Mouse (Mus musculus): ENCODE results near the gene Rabep2. TPM values are rescaled to one million over a fixed set of nuclear protein-coding genes. Genes with fewer than 3 reads are reported as not detected.

Gene Rabep2
- polyA plus RNA-seq, 1 experiment: 25.3 TPM

DNA sequence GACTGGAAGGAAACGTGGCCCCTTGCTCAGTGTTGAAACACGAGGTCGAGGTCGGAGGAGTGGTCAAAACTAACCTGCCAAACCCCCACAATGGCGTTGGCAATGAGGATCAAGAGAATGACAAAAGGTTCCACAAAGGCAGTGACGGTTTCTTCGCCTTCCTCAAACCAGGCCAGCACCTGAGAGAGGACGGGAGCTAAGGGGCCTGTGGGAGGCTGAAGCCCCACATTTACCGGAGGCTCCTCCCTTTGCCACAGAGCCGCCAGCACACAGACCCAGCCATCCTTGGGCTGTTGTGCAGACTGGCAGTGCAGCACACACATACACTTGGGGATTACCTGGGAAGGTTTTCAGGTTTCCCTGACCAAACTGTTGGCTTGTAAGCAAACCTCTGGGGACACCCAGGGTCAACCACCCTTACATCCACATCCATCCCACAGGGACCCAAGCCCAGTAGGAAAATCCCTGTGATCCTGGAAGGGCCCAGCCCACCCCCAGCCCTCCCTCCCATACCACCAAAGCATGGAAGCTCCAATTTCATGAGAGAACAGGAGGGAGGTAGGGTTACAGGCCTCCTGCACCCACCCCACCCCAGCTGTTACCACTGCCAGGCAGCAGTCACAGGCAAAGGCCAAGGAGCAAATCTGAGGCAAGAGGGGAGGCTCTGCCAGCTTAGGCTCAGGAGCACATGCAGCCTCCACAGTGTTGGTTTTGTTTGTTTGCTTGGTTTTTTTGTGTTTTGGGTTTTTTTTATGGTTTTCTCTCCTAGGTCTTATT, 32.3 kb downstream of the Rabep2 start:
- H3K27ac ChIP-seq (ENCODE audit: insufficient read depth, low read depth, low read length): no peak overlapping the region
- no peak overlapping the region for H3K4me3 ChIP-seq (ENCODE audit: insufficient read depth, low read length)
- H3K4me1 ChIP-seq (ENCODE audit: control insufficient read depth, insufficient read depth, low read length): peaks cover 7% of the 10 kb centered on the region
- no peak for TF ChIP-seq POLR2A (IDR thresholded peaks at IDR 0.05; ENCODE audit: borderline replicate concordance, low read depth, low read length)
- no peak for TF ChIP-seq CTCF (IDR thresholded peaks at IDR 0.05; ENCODE audit: low read depth, low read length)

DNA sequence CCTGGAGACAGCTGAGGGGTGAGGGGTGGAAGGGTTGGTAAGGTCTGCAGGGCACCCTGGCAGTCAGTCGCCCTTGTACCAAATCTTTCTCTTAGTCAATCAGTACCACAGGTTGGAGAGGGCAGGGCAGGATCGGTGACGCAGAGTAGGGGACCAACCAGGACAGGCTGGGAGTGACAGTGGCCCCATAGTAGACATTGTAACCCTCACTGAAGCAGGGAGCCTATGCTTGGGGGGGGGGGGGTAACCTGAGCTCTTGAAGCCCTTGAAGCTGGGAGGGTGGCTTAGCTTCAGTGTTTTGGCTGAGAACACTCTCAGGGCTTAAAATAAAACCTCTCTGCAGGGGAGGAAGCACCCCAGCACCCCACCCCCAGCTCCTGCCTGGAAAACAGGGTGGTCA, 33.1 kb downstream of the Rabep2 start:
- peaks cover 7% of the 10 kb centered on the region for H3K4me1 ChIP-seq (ENCODE audit: control insufficient read depth, insufficient read depth, low read length)
- H3K4me3 ChIP-seq (ENCODE audit: insufficient read depth, low read length): no peak overlapping the region
- TF ChIP-seq POLR2A (IDR thresholded peaks at IDR 0.05; ENCODE audit: borderline replicate concordance, low read depth, low read length): no peak
- TF ChIP-seq CTCF (IDR thresholded peaks at IDR 0.05; ENCODE audit: low read depth, low read length): no peak
- H3K27ac ChIP-seq (ENCODE audit: insufficient read depth, low read depth, low read length): no peak overlapping the region

DNA sequence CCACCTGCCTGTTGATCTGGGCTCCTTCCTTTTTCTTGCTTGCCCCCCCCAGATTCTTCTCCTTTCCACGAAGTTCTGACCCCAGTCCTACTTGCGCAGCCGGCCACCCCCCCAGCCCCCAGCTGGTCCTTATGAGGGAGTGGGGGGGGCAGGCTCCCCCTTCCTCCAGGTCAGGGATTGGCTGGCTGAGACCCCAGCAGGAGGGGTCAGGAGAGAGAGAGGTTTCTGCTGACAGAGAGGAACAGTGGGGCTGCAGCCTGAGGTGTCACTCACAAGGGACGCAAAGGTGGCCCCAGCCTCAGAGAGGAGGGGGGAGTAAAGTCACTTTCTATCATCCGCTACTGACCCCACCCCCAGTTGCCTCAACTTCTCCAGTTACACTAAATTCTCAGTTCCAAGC, 34.4 kb downstream of the Rabep2 start, which contains the start of gene Atp2a1:
Gene Atp2a1, minus strand, starts transcription at position 105 of the 400 bp plus-strand sequence.
- Histone ChIP-seq H3K4me1 (ENCODE audit: control insufficient read depth, insufficient read depth, low read length) (peaks cover 7% of the 10 kb centered on the region), H3K4me3 (ENCODE audit: insufficient read depth, low read length) (no peak within 1 kb of the TSS)
- no peak for TF ChIP-seq POLR2A (IDR thresholded peaks at IDR 0.05; ENCODE audit: borderline replicate concordance, low read depth, low read length)
- no peak for TF ChIP-seq CTCF (IDR thresholded peaks at IDR 0.05; ENCODE audit: low read depth, low read length)

DNA sequence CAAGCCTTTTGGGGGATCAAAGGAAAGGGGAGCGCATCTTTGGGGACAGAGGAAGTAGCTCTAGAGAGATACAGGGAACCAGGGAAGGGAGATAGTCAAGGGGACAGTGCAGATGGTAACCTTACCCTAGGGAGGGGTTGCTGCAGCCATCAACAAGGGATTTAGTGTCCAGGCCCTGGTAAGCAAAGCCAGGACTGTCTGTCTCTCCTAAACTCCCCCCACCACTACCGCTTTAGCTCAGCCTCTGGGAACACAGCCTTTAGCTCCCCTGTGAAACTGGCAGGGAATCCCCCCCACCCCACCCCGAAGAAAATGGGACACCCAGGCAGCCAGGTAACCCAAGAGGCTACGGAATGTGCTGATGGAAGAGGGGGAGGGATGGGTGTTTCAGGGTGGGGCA, 35.0 kb downstream of the Rabep2 start:
- Histone ChIP-seq H3K4me3 (ENCODE audit: insufficient read depth, low read length) (no peak overlapping the region), H3K4me1 (ENCODE audit: control insufficient read depth, insufficient read depth, low read length) (peaks cover 7% of the 10 kb centered on the region), H3K27ac (ENCODE audit: insufficient read depth, low read depth, low read length) (no peak overlapping the region)
- TF ChIP-seq CTCF (IDR thresholded peaks at IDR 0.05; ENCODE audit: low read depth, low read length) (no peak), POLR2A (IDR thresholded peaks at IDR 0.05; ENCODE audit: borderline replicate concordance, low read depth, low read length) (no peak)

More for the DNA sequence above, 34.4 kb downstream of the Rabep2 start, which contains the start of gene Atp2a1:
- no peak within 1 kb of the TSS for H3K27ac ChIP-seq (ENCODE audit: insufficient read depth, low read depth, low read length)

DNA sequence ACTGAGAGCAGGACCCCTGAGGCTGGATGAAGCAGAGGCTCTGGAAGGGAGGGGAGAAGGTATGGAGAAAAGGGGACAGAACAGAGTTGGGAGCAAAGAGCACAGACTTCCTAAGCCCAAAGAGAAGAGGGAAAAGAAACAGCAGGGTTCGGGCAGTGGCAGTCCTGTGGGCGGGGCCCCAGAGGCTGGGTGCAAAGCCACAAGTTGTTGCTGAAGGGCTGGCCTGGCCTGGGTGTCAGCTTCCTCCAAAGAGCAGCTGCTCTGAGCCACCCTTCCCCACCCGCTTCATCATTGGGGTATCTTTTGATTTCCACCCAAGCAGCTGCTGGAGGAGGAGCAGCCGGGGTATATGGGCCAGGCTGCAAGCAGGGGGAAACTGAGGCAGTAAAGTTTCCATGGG, 35.6 kb downstream of the Rabep2 start:
- Histone ChIP-seq H3K4me3 (ENCODE audit: insufficient read depth, low read length) (no peak overlapping the region), H3K27ac (ENCODE audit: insufficient read depth, low read depth, low read length) (no peak overlapping the region), H3K4me1 (ENCODE audit: control insufficient read depth, insufficient read depth, low read length) (peaks cover 7% of the 10 kb centered on the region)
- no peak for TF ChIP-seq CTCF (IDR thresholded peaks at IDR 0.05; ENCODE audit: low read depth, low read length)
- no peak for TF ChIP-seq POLR2A (IDR thresholded peaks at IDR 0.05; ENCODE audit: borderline replicate concordance, low read depth, low read length)

DNA sequence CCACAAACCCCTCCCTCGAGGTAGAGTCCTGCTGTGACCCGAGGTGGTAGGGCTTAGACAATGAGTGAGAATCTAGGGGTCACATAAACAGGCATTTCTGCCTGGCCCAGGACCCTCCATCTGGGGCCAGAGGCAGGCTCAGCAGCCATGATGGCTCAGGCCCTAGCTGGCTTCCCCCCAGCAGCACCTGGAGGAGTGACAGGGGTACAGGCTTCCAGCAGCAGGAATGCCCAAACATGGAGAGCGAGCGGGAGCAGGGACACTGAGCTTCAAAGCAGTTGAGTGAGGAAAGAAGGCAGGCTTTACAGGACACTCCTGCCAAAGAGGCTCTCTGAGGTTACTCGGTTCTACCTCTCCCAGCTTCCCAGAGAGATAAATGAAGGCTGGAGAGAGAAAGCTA, 36.3 kb downstream of the Rabep2 start:
- no peak overlapping the region for H3K27ac ChIP-seq (ENCODE audit: insufficient read depth, low read depth, low read length)
- H3K4me3 ChIP-seq (ENCODE audit: insufficient read depth, low read length): no peak overlapping the region
- TF ChIP-seq POLR2A (IDR thresholded peaks at IDR 0.05; ENCODE audit: borderline replicate concordance, low read depth, low read length) (no peak), CTCF (IDR thresholded peaks at IDR 0.05; ENCODE audit: low read depth, low read length) (no peak)
- peaks cover 9% of the 10 kb centered on the region for H3K4me1 ChIP-seq (ENCODE audit: control insufficient read depth, insufficient read depth, low read length)

DNA sequence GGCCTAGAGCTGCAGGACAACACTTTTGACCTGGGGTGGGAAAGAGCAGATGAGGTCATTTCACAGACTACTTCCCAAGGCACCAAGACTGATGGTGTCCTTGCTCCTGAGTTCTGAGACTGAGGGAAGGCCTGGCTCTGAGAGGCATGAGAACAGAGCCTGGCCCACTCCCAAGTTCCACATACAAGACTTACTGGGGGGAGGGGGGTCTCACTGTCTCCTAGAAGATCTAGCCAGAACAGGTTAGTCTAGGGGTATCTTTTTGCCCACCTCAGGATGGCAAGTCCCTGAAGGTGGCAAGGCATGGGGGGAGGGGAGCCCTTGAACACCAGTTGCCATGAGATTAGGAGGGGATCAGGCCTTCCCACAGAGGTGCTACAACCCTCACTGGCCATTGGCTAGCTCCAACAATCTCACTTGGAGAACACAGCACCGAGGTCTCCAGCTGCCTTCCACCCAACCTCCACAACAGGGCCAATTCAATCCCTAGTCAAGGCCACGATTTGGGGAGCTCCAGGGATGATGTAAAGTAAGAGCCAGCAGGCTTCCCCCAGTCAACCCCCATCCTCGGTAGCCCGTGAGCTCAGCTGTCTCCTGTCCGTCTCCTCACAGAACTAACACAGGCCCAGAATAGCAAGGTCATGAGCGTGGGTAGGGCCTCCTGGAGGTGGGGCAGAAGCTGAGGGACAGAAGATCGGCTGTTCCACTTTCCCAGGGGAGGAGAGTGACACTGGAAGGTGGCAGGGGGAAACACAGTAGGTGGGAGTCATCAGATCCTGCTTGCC, 36.9 kb downstream of the Rabep2 start:
- H3K4me1 ChIP-seq (ENCODE audit: control insufficient read depth, insufficient read depth, low read length): peaks cover 13% of the 10 kb centered on the region
- H3K27ac ChIP-seq (ENCODE audit: insufficient read depth, low read depth, low read length): no peak overlapping the region
- TF ChIP-seq POLR2A (IDR thresholded peaks at IDR 0.05; ENCODE audit: borderline replicate concordance, low read depth, low read length) (no peak), CTCF (IDR thresholded peaks at IDR 0.05; ENCODE audit: low read depth, low read length) (no peak)
- no peak overlapping the region for H3K4me3 ChIP-seq (ENCODE audit: insufficient read depth, low read length)

DNA sequence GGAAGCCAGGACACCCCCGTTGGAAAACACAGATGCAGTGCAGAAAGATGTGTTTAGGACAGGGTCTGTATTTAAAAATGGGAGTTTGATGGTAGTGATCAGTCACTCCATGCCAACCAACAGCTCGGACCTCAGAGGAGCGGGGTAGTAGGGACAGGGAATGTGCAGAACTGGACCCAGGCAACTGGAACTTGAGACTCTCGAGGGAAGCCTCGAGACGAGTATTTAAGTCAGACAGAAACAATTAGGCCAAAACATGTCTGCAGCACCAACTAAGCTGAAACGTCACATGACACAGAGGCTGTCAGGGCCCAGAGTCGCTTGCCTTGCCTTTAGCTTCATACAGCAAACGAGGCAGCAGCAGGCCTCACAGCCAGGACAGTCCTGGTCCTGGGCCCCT, 37.6 kb downstream of the Rabep2 start:
- no peak overlapping the region for H3K4me3 ChIP-seq (ENCODE audit: insufficient read depth, low read length)
- H3K27ac ChIP-seq (ENCODE audit: insufficient read depth, low read depth, low read length): no peak overlapping the region
- TF ChIP-seq CTCF (IDR thresholded peaks at IDR 0.05; ENCODE audit: low read depth, low read length) (no peak), POLR2A (IDR thresholded peaks at IDR 0.05; ENCODE audit: borderline replicate concordance, low read depth, low read length) (no peak)
- peaks cover 13% of the 10 kb centered on the region for H3K4me1 ChIP-seq (ENCODE audit: control insufficient read depth, insufficient read depth, low read length)

DNA sequence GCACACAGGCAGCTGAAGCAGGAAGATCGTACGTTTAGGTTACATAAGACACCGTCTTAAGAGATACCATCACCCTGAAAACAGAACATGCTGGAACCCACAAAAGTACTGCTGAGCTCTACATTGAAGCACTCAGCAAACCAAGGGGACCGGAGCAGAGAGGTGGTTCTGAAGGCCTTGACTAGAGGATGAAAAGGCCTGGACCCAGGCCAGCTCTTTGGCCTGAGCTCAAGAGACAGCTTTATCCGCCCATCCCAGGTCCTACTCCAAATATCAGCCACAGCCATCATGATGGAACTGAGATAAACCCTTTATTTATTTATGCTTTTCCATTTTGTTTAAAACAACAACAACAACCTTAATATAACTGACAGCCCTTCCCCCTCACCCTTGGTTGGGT, 38.1 kb downstream of the Rabep2 start:
- TF ChIP-seq POLR2A (IDR thresholded peaks at IDR 0.05; ENCODE audit: borderline replicate concordance, low read depth, low read length) (no peak), CTCF (IDR thresholded peaks at IDR 0.05; ENCODE audit: low read depth, low read length) (no peak)
- H3K27ac ChIP-seq (ENCODE audit: insufficient read depth, low read depth, low read length): no peak overlapping the region
- H3K4me3 ChIP-seq (ENCODE audit: insufficient read depth, low read length): no peak overlapping the region
- H3K4me1 ChIP-seq (ENCODE audit: control insufficient read depth, insufficient read depth, low read length): peaks cover 13% of the 10 kb centered on the region

DNA sequence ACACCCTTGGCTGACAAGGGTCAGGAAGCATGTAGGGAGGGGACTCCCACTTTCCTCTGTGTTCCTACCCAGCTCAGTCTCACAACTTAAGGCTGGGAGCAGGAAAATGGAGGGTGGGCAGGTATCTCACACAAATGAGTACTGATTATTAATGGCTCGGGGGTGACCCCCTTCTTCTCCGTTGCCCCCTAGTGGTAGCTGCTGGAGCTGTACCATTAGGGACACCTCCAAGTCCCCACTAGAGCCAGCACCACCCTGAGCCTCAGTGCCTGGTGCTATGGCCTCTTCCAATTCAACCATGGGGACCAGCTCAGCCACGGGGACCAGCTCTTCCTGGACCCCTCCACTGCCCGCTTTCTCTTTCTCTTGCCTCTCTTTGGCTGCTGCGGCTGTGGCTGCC, 38.7 kb downstream of the Rabep2 start:
- H3K4me1 ChIP-seq (ENCODE audit: control insufficient read depth, insufficient read depth, low read length): peaks cover 13% of the 10 kb centered on the region
- H3K4me3 ChIP-seq (ENCODE audit: insufficient read depth, low read length): no peak overlapping the region
- H3K27ac ChIP-seq (ENCODE audit: insufficient read depth, low read depth, low read length): no peak overlapping the region
- TF ChIP-seq POLR2A (IDR thresholded peaks at IDR 0.05; ENCODE audit: borderline replicate concordance, low read depth, low read length): no peak
- peak; percentile 65 for TF ChIP-seq CTCF (IDR thresholded peaks at IDR 0.05; ENCODE audit: low read depth, low read length)
